Mouse (Mus musculus) thymus, adult 2 months (tissue): ENCODE results near the gene 4931429L15Rik.

Source experiments
- CTCF ChIP-seq: fragments of 200-500 bp; IDR thresholded peaks from 2 replicates; pipeline ENCODE4 v1.5.1; 2012; ENCODE audit warnings: mild to moderate bottlenecking, control low read depth, low read length, moderate library complexity, borderline replicate concordance; ENCODE audit not compliant: control insufficient read depth, poor library complexity, insufficient read depth; ENCODE audit errors: extremely low read depth
- POLR2A ChIP-seq: fragments of 200-500 bp; IDR thresholded peaks from 2 replicates; pipeline ENCODE4 v1.6.1; 2012; ENCODE audit warnings: mild to moderate bottlenecking, low read length, control low read depth, moderate library complexity; ENCODE audit not compliant: control insufficient read depth, poor library complexity, insufficient read depth; ENCODE audit errors: extremely low read depth

- TF ChIP-seq POLR2A (no peak), CTCF (peak; percentile 87; the same call in 1 of the 2 replicates)
These were observed 5.3 kb downstream of the 4931429L15Rik start for GRCm38 (mm10) chr9:46314507-46314906.
